Mouse (Mus musculus) spleen, adult 2 months (tissue): ENCODE measurements around the gene Gm21987. TPM values are rescaled to one million over a fixed set of nuclear protein-coding genes. Genes with fewer than 3 reads are reported as not detected.
A peak's percentile ranks its signal among the peaks of the same experiment; 100 is the strongest.
"Not testable (repeated sequence)": the region's sequence is repeated elsewhere in the genome, so short reads cannot be mapped to it uniquely, and the experiment has no call there.

Experiments
- DNase-seq, 2 experiments: peaks; one replicate each; pipeline versions ENCODE4 v3.0.0 to v3.0.0-alpha.2; 2012 to 2021; ENCODE audit warnings: low spot score in 2 of 2, low read depth in 1 of 2
- H3K27ac ChIP-seq: fragments of 200-500 bp; 2 replicates; pipeline ENCODE4 v1.5.1; 2012; ENCODE audit warnings: low read length, inconsistent platforms; ENCODE audit not compliant: insufficient read depth
- H3K27me3 ChIP-seq: fragments of 200-500 bp; 2 replicates; pipeline ENCODE4 v1.6.1; 2012; ENCODE audit warnings: mild to moderate bottlenecking, moderate library complexity, low read length, inconsistent platforms; ENCODE audit not compliant: control insufficient read depth, insufficient read depth
- H3K36me3 ChIP-seq: fragments of 200-500 bp; 2 replicates; pipeline ENCODE4 v1.6.1; 2012; ENCODE audit warnings: mild to moderate bottlenecking, low read length, inconsistent platforms; ENCODE audit not compliant: control insufficient read depth, insufficient read depth
- H3K4me1 ChIP-seq: fragments of 200-500 bp; 2 replicates; pipeline ENCODE4 v1.6.1; 2011; ENCODE audit warnings: inconsistent platforms; ENCODE audit not compliant: control insufficient read depth, insufficient read depth, insufficient read length
- H3K4me3 ChIP-seq: fragments of 200-500 bp; 2 replicates; pipeline ENCODE4 v1.5.1; 2011; ENCODE audit warnings: mild to moderate bottlenecking, inconsistent platforms; ENCODE audit not compliant: insufficient read depth, insufficient read length; ENCODE audit errors: extremely low read depth
- CTCF ChIP-seq: fragments of 200-500 bp; IDR thresholded peaks from 2 replicates; pipeline ENCODE4 v1.5.1; 2011; ENCODE audit warnings: mild to moderate bottlenecking, inconsistent platforms; ENCODE audit not compliant: insufficient read depth, insufficient read length, insufficient replicate concordance; ENCODE audit errors: extremely low read depth
- POLR2A ChIP-seq: fragments of 200-500 bp; IDR thresholded peaks from 2 replicates; pipeline ENCODE4 v1.6.1; 2011; ENCODE audit warnings: low read depth, low read length, inconsistent platforms
- WGBS: fragments of 180-500 bp; shearing (Covaris S2); methylation state at CpG from one replicate; pipeline ENCODE4 v1.1.7; 2018; 5-methylcytosine and 5-hydroxymethylcytosine counted together
- polyA plus RNA-seq: library from polyadenylated mRNA; depleted of rRNA; stranded (reverse); fragments of >200 nt; gene quantifications from 2 replicates; pipeline ENCODE4 v1.2.3, GENCODE M21; 2012

The Gm21987 gene
- polyA plus RNA-seq, 1 experiment = not detected

GRCm38 (mm10) chr16:38329340-38329739 is 17.5 kb upstream of the Gm21987 start:
- DNase-seq = no peak
- Histone ChIP-seq H3K4me1 (no peaks in the 10 kb centered on the region), H3K4me3 (no peak overlapping the region), H3K27ac (no peak overlapping the region), H3K36me3 (no peaks in the 10 kb centered on the region), H3K27me3 (no peaks in the 10 kb centered on the region)
- TF ChIP-seq POLR2A = no peak
- TF ChIP-seq CTCF = no peak
- WGBS = 89% methylated on average over 3 of the region's 3 CpGs

GRCm38 (mm10) chr16:38334431-38334830 is 12.4 kb upstream of the Gm21987 start:
- Histone ChIP-seq H3K36me3 (no peaks in the 10 kb centered on the region), H3K27ac (no peak overlapping the region), H3K27me3 (no peaks in the 10 kb centered on the region), H3K4me1 (no peaks in the 10 kb centered on the region), H3K4me3 (no peak overlapping the region)
- DNase-seq = no peak
- TF ChIP-seq CTCF = no peak
- no peak for TF ChIP-seq POLR2A
- 80% methylated on average over 6 of the region's 6 CpGs for WGBS

- 80% methylated on average over 4 of the region's 4 CpGs for WGBS
- DNase-seq, H3K36me3 ChIP-seq: not testable (repeated sequence)
Observed at GRCm38 (mm10) chr16:38338077-38338476, 8.8 kb upstream of the Gm21987 start.

GRCm38 (mm10) chr16:38341396-38342324 is 5.2 kb upstream of the Gm21987 start, which contains the start of gene Maats1:
Gene Maats1, minus strand, starts transcription at chr16:38342143.
- Histone ChIP-seq H3K4me3 (peak within 1 kb of the TSS; percentile 23; the same call in 1 of the 2 replicates), H3K27ac (no peak within 1 kb of the TSS), H3K27me3 (no peaks in the 10 kb centered on the region), H3K36me3 (no peaks in the 10 kb centered on the region), H3K4me1 (peaks cover 3% of the 10 kb centered on the region; the same call in 1 of the 2 replicates)
- WGBS = 39% methylated on average over 30 of the region's 30 CpGs
- peak in 1 of 2 experiments; percentile 16 for DNase-seq
- no peak for TF ChIP-seq CTCF
- no peak for TF ChIP-seq POLR2A

More at GRCm38 (mm10) chr16:38338077-38338476, 8.8 kb upstream of the Gm21987 start:
- H3K4me1 ChIP-seq, H3K4me3 ChIP-seq, H3K27me3 ChIP-seq, H3K27ac ChIP-seq: not testable (repeated sequence)

GRCm38 (mm10) chr16:38344941-38345725 is 1.7 kb upstream of the Gm21987 start:
- DNase-seq = peak in 1 of 2 experiments; percentile 25
- Histone ChIP-seq H3K27ac (no peak overlapping the region), H3K27me3 (no peaks in the 10 kb centered on the region), H3K4me3 (no peak overlapping the region), H3K4me1 (peaks cover 7% of the 10 kb centered on the region; the same call in 1 of the 2 replicates), H3K36me3 (peaks cover 7% of the 10 kb centered on the region)
- 75% methylated on average over 3 of the region's 3 CpGs for WGBS
- TF ChIP-seq CTCF = no peak
- TF ChIP-seq POLR2A = no peak

- peaks cover 6% of the 10 kb centered on the region; the same call in 1 of the 2 replicates for H3K4me1 ChIP-seq
- H3K36me3 ChIP-seq = peaks cover 20% of the 10 kb centered on the region
- H3K4me3 ChIP-seq = peak overlapping the region; percentile 100
- DNase-seq = no peak
- 55% methylated on average over 6 of the region's 6 CpGs for WGBS
- no peak overlapping the region for H3K27ac ChIP-seq
- TF ChIP-seq CTCF = no peak
- no peak for TF ChIP-seq POLR2A
- no peaks in the 10 kb centered on the region for H3K27me3 ChIP-seq
Observed at GRCm38 (mm10) chr16:38347588-38347987, 748 bp downstream of the Gm21987 start.
